Mouse (Mus musculus) stomach, embryonic 15.5 days (tissue): Measurements from ENCODE around the gene Ctdsp2. TPM values are rescaled to one million over a fixed set of nuclear protein-coding genes. Genes with fewer than 3 reads are reported as not detected.

Experiments
- ATAC-seq: fragments of 200-750 bp; cut with Nextera tagmentation; 2 replicates; pipeline ENCODE4 v1.8.0; 2017; ENCODE audit warnings: low read depth, moderate number of reproducible peaks, moderate TSS enrichment; ENCODE audit not compliant: insufficient read depth, low FRiP score
- H3K27ac ChIP-seq: fragments of 300-500 bp; sonication (generic); 2 replicates; pipeline ENCODE4 v1.5.1; 2015; ENCODE audit warnings: mild to moderate bottlenecking, inconsistent platforms
- H3K27me3 ChIP-seq: fragments of 300-500 bp; sonication (generic); replicated peaks from 2 replicates; pipeline ENCODE4 v1.6.1; 2015; ENCODE audit warnings: inconsistent platforms
- H3K36me3 ChIP-seq: fragments of 300-500 bp; sonication (generic); 2 replicates; pipeline ENCODE4 v1.6.1; 2015; ENCODE audit warnings: inconsistent platforms
- H3K4me1 ChIP-seq: fragments of 300-500 bp; sonication (generic); 2 replicates; pipeline ENCODE4 v1.6.1; 2015; ENCODE audit warnings: inconsistent platforms
- H3K4me2 ChIP-seq: fragments of 300-500 bp; sonication (generic); 2 replicates; pipeline ENCODE4 v1.6.1; 2015; ENCODE audit warnings: mild to moderate bottlenecking, inconsistent platforms
- H3K4me3 ChIP-seq: fragments of 300-500 bp; sonication (generic); replicated peaks from 2 replicates; pipeline ENCODE4 v1.5.1; 2015; ENCODE audit warnings: inconsistent platforms
- H3K9ac ChIP-seq: fragments of 300-500 bp; sonication (generic); 2 replicates; pipeline ENCODE4 v1.6.1; 2015; ENCODE audit warnings: inconsistent platforms
- H3K9me3 ChIP-seq: fragments of 300-500 bp; sonication (generic); 2 replicates; pipeline ENCODE4 v1.6.1; 2016; ENCODE audit warnings: inconsistent platforms
- WGBS: fragments of 180-500 bp; shearing (Covaris S2); methylation state at CpG from one replicate; pipeline ENCODE4 v1.1.7; 2015; 5-methylcytosine and 5-hydroxymethylcytosine counted together
- polyA plus RNA-seq: library from polyadenylated mRNA; unstranded; fragments of >200 nt; fragmentation: Nextera tagmentation; extraction: Ambion mirVana; gene quantifications from 2 replicates; pipeline ENCODE4 v1.2.1, GENCODE M21; 2015

Gene Ctdsp2
- polyA plus RNA-seq, 1 experiment from 2014 or later, result 57.0 TPM

DNA sequence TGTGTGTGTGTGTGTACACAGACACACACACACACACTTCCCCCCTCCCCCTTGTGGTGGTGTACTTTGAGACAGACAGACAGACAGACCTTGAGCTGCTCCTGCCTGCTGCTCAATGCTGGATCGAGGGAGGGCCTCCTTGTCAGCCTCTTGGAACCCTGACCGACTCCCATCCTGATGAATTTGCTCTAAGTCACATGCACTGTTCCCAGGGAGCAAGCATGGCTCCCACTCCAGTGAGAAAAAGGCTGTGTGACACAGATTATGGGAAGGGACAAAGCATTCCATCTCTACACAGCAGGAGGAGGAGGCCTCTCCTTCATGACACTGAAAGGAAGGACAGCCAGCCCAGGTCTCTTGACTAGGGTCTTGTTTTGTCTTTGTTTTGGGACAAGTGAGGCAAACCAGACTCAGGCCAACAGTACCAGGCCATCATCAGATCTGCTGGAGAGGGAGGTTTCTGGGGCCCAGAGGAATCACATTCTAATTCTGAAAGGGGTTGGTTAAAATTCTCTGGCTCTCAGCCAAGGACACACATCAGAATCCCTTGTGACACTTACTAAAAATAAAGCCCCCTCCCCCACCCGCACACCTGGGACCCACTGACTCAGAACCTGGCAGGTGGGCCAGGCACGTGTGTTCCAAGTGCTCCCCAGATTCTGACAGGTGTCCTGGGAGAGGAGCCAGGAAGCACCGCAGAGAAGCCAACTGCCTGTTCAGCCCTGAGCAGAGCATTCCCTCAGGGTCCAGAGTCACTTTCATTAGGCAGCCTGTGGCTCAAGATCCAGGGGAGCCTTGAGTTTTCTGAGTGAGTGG is 5.9 kb downstream of the Ctdsp2 start:
- 11% methylated on average over 5 of the region's 5 CpGs for WGBS
- no peak overlapping the region for H3K9ac ChIP-seq

DNA sequence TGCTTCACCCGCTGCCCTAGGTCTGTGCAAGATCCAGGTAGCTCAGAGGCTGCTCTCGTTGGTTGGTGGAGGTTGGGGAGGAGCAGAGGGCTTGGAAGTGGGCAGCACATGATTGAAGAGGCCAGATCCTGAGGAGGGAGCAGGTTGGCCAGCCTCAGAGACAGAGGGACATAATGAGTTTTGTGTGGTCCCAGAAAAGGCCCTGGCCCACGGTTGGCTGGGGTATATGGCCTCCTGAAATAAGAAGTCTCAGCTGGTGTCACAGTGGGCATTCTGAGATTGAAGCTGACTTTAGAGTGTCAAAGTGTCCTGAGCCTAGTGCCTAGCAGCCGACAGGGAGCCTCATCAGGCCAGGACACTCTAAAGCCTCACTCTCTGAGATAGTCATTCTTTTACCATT is 6.6 kb downstream of the Ctdsp2 start:
- Histone ChIP-seq H3K4me1 (peaks cover 95% of the 10 kb centered on the region), H3K9ac (no peak overlapping the region), H3K36me3 (no peaks in the 10 kb centered on the region), H3K4me2 (peak overlapping the region; percentile 77; the same call in 1 of the 2 replicates), H3K27me3 (no peaks in the 10 kb centered on the region), H3K4me3 (no peak overlapping the region), H3K27ac (peak overlapping the region; percentile 85), H3K9me3 (no peaks in the 10 kb centered on the region)
- 76% methylated on average over 4 of the region's 4 CpGs for WGBS
- ATAC-seq, result no peak

More for the DNA sequence above, 5.9 kb downstream of the Ctdsp2 start:
- H3K4me3 ChIP-seq, result no peak overlapping the region; the same call in 1 of the 2 replicates
- H3K4me2 ChIP-seq, result peak overlapping the region; percentile 77
- H3K9me3 ChIP-seq, result no peaks in the 10 kb centered on the region
- no peaks in the 10 kb centered on the region for H3K27me3 ChIP-seq
- ATAC-seq, result no peak
- no peaks in the 10 kb centered on the region for H3K36me3 ChIP-seq
- H3K4me1 ChIP-seq, result peaks cover 87% of the 10 kb centered on the region
- peak overlapping the region; percentile 85 for H3K27ac ChIP-seq

DNA sequence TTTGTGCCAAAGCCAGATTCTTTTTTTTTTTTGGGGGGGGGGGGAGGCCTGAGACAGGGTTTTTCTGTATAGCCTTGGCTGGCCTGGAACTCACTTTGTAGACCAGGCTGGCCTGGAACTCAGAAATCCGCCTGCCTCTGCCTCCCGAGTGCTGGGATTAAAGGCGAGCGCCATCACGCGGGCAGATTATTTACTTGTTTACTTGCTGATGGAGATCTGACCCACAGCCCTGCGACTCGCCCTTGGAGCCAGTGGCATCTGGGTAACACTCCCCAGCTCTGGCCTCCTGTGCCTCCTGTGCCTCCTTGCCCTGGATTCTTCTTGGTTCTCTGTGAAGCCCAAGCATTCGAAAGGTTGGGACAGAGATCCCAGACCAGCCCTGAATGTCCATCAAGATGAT is 7.1 kb downstream of the Ctdsp2 start:
- no peak overlapping the region for H3K4me3 ChIP-seq
- H3K9me3 ChIP-seq, result no peaks in the 10 kb centered on the region
- H3K36me3 ChIP-seq, result no peaks in the 10 kb centered on the region
- peak overlapping the region; percentile 85 for H3K27ac ChIP-seq
- no peak overlapping the region for H3K4me2 ChIP-seq
- H3K27me3 ChIP-seq, result no peaks in the 10 kb centered on the region
- H3K9ac ChIP-seq, result no peak overlapping the region
- H3K4me1 ChIP-seq, result peaks cover 96% of the 10 kb centered on the region
- no peak for ATAC-seq
- 87% methylated on average over 9 of the region's 9 CpGs for WGBS

DNA sequence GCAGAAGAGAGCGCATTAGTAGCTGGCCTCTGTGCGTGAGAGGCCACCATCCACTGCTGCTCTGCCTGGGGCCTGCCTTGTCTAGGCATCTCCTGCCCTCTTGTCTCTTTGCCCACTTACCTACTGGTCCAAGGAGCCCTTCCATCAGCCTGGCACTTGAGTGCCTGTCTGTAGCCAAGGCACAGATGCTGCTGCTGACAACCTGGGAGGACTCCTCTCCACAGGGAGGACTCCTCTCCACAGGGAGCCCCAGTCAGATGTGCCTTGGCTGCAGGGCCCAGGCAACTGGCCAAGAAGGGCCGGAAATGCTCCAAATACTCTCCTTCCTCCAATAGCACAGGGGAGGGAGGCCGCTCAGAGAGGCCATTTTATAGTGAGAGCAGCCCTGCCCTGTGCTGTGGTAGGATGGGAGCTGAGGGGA is 8.0 kb downstream of the Ctdsp2 start:
- H3K36me3 ChIP-seq, result peaks cover 7% of the 10 kb centered on the region
- H3K9ac ChIP-seq, result no peak overlapping the region
- peak overlapping the region; percentile 35 for H3K4me2 ChIP-seq
- H3K4me3 ChIP-seq, result no peak overlapping the region
- H3K4me1 ChIP-seq, result peaks cover 93% of the 10 kb centered on the region
- H3K27ac ChIP-seq, result peak overlapping the region; percentile 85
- H3K9me3 ChIP-seq, result no peaks in the 10 kb centered on the region
- H3K27me3 ChIP-seq, result no peaks in the 10 kb centered on the region
- 44% methylated on average over 4 of the region's 4 CpGs for WGBS
- peak; percentile 63 for ATAC-seq

DNA sequence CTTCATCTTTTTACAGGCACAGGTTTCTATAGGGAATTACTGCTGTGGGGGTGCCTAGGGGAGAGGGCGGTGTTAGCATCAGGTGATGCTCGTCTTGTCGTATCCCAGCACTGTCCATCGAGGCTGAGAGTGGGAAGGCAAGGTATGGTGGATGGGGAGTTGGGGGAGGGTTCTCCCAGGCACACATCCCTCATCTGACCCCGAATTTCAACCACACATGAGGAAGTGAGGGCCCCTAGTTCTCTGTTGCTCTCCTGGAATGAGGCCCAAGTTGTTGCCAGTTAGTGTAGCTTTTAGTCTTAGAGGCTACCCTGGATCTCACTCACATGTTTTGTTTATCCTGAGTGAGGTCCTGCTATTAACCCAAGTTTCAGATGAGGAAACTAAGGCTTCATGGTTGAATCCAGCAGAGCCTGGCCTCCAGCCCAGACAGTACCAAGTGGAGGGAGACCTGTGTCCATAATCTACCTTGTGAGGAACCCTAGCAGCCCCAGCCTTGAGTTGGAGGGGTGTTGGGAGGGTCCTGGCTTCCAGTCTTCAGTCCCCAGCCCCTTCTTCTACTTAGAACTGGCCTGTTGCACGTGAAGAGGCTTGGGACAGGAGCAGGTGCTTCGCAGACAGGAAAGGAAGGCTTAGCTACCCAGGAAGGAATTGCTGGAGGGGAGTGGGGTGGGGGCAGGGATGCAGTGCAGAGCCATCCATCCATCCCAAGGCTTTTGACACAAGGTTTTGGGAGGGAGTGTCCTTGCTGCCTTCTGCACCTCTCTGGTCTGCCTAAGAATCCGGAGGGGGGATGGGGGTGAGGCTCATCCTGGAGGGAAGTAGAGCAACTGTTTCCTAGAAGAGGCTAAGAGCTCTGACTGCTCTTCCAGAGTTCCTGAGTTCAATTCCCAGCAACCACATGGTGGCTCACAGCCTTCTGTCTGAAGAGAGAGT is 8.9 kb downstream of the Ctdsp2 start:
- no peak for ATAC-seq
- Histone ChIP-seq H3K36me3 (peaks cover 16% of the 10 kb centered on the region), H3K4me1 (peaks cover 84% of the 10 kb centered on the region), H3K27me3 (no peaks in the 10 kb centered on the region), H3K4me2 (peak overlapping the region; percentile 31), H3K9ac (no peak overlapping the region), H3K9me3 (no peaks in the 10 kb centered on the region), H3K4me3 (no peak overlapping the region), H3K27ac (peak overlapping the region; percentile 85)
- WGBS, result 50% methylated on average over 8 of the region's 8 CpGs

DNA sequence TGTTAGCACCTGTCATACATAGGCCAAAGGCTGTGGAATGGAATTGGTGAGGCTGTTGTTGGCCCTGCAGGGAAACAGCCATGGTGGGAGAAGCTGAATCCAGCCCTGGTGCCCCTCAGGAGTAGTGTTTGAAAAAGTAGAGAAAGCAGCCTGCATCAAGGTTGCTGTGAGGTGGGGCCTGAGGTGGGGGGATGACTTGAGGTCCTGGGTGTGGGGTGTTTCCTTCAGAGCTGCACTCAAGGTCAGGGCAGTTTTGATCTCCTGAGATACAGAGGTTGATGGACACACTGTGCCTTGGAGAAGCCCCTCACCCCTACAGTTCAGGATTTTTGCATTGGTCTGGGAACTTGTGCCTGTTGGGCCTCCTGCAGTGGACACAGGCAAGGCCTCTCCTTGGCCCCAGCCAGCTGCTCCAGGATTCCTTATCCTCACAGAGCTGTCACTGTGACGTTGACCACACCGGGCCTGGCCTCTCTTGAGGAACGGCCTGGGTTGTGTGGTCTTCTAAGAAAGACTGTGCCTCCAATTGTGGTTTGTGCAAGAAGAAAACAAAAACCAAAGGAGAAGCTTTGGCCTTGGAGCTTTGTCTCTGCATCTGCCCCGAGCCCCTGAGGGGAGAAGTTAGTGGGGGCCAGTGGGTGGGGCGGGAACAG is 10.1 kb downstream of the Ctdsp2 start:
- no peak for ATAC-seq
- WGBS, result 38% methylated on average over 5 of the region's 5 CpGs
- H3K27me3 ChIP-seq, result no peaks in the 10 kb centered on the region
- peak overlapping the region; percentile 8; the same call in 1 of the 2 replicates for H3K27ac ChIP-seq
- peak overlapping the region; percentile 4 for H3K4me2 ChIP-seq
- H3K9ac ChIP-seq, result no peak overlapping the region
- peaks cover 28% of the 10 kb centered on the region for H3K36me3 ChIP-seq
- no peaks in the 10 kb centered on the region for H3K9me3 ChIP-seq
- H3K4me3 ChIP-seq, result no peak overlapping the region
- H3K4me1 ChIP-seq, result peaks cover 72% of the 10 kb centered on the region

DNA sequence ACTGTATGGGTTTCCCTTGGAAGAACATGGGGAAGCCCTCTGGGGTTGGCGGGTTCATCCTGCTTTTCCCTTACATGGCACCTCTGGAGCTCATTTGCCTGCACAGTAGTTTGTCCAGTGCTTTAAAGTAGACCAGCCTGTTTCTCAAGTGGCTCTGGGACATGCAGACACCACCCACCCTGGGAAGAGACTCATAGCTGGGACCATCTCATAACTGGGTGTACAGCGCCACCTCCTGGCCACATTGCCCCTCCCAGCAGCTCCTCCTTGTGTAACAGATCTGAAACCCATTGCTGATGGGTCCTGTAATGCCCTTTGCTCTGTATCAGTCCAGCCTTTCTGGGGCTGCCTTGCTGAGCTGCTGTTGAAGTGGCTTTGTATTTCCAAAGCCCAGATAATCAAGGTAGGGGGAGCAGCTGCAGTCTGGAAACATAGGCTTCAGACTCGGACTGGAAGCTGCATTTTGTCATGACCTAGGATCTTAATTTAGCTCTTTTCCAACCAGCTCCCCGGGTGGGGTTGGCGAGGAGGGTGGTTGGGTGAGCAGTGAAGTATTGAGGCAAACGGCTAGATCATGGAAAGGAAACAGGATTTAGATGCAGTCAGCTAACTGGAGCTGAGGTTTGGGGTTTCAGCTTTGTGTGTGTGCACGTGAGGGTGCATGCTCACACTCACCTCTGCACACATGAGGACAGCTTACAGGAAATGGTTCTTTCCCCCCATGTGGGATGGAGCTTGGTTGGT is 12.0 kb downstream of the Ctdsp2 start:
- H3K36me3 ChIP-seq, result peaks cover 45% of the 10 kb centered on the region

DNA sequence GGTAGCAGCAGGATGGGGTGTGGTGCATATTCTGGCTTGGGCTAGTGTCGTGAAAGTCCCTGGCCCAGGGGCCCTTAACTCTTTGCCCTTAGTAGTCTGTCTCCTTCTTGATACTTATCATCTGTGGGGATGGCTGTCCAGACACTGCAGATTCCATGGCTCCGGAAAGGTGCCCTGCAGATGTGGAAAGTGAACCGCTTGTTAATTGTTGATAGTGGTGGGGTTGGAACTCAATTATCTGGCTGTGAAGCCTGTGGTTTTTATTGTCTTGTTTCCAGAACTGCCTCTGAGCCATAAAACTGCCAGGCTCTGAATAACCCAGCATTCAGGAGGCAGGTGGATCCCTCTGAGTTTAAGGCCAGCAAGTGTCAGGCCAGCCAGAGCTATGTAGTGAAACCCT is 13.2 kb downstream of the Ctdsp2 start:
- Histone ChIP-seq H3K27me3 (no peaks in the 10 kb centered on the region), H3K9ac (no peak overlapping the region), H3K4me1 (peaks cover 43% of the 10 kb centered on the region), H3K9me3 (no peaks in the 10 kb centered on the region), H3K4me3 (no peak overlapping the region), H3K27ac (no peak overlapping the region), H3K36me3 (peaks cover 49% of the 10 kb centered on the region), H3K4me2 (no peak overlapping the region)
- 62% methylated on average over 3 of the region's 3 CpGs for WGBS
- no peak for ATAC-seq

More for the DNA sequence above, 12.0 kb downstream of the Ctdsp2 start:
- Histone ChIP-seq H3K9me3 (no peaks in the 10 kb centered on the region), H3K27ac (peak overlapping the region; percentile 33; the same call in 1 of the 2 replicates), H3K4me1 (peaks cover 55% of the 10 kb centered on the region), H3K4me3 (no peak overlapping the region), H3K4me2 (no peak overlapping the region), H3K27me3 (no peaks in the 10 kb centered on the region), H3K9ac (no peak overlapping the region)
- ATAC-seq, result peak; percentile 64
- 52% methylated on average over 7 of the region's 7 CpGs for WGBS

DNA sequence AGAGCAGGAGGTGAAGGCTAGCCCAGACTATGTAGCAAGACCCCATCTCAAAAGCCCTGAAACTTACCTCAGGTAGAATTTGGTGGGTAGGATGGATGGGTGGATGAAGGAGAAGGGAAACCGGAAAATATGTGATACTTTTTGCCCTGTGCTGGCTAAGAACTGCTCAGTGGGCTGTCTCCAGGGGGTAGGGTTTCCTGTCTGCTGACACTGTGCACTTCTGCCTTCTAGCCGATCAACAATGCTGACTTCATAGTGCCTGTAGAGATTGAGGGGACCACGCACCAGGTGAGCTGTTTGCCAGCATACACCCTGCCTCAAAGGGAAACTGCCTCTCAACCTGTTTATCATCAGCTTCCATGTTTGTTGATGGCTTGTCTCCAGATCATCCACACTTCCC is 15.1 kb downstream of the Ctdsp2 start:
- no peak overlapping the region for H3K4me2 ChIP-seq
- no peak for ATAC-seq
- H3K27me3 ChIP-seq, result no peaks in the 10 kb centered on the region
- H3K36me3 ChIP-seq, result peaks cover 65% of the 10 kb centered on the region
- H3K9me3 ChIP-seq, result no peaks in the 10 kb centered on the region
- no peak overlapping the region for H3K27ac ChIP-seq
- WGBS, result 86% methylated on average over 3 of the region's 3 CpGs
- H3K4me3 ChIP-seq, result no peak overlapping the region
- H3K4me1 ChIP-seq, result peaks cover 25% of the 10 kb centered on the region
- no peak overlapping the region for H3K9ac ChIP-seq

DNA sequence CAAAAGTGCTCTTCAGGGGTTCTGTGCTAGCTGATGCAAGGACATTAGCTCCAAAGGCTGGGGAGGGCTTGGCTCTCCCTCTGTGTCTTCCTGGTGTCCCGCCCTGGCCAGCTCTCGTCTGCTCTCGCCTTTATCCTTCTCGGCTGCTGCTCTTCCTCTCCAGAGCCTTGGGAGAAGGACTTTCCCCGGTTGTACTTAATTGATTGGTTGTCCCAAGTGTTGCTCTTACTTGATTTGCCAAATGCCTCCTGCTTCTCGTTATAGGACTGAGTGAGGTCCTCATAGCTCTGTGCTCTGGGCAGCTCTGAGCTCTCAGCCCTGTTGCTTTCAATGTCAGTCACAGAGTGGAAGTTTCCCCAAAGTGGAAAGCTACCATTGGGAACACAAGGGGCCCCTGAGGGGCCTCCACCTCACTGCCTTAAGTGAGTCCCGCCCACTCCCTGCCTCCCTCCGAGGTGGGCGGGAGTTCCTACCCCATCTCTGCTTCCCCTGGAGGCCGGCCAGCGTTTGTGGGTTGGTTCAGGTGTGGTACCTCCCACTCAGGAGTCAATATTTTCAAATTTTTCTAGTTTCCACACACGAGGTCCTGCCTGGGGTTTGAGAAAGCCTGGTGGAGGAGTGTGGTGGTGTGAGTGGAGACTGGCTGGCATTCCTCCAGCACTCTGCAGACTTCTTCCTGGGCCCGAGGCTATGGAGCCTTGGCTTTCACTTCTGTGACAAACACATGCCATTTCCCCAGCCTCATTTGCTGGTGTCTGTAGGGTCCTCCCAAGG is 19.0 kb downstream of the Ctdsp2 start:
- Histone ChIP-seq H3K4me3 (no peak overlapping the region), H3K27ac (no peak overlapping the region), H3K27me3 (no peaks in the 10 kb centered on the region), H3K36me3 (peaks cover 54% of the 10 kb centered on the region), H3K9me3 (no peaks in the 10 kb centered on the region), H3K9ac (no peak overlapping the region), H3K4me1 (no peaks in the 10 kb centered on the region), H3K4me2 (no peak overlapping the region)
- WGBS, result 53% methylated on average over 13 of the region's 13 CpGs
- no peak; the same call in 1 of the 2 replicates for ATAC-seq
